Mouse (Mus musculus) urinary bladder, postnatal 0 days (tissue): ENCODE data around the gene Unc119b. TPM values are rescaled to one million over a fixed set of nuclear protein-coding genes. Genes with fewer than 3 reads are reported as not detected.

Experiments used
- polyA plus RNA-seq: library from polyadenylated mRNA; unstranded; fragments of >200 nt; fragmentation: Nextera tagmentation; extraction: Ambion mirVana; gene quantifications from 2 replicates; pipeline ENCODE4 v1.2.1, GENCODE M21; 2015

Unc119b gene
- 15.0 and 15.1 TPM in 2 replicates for polyA plus RNA-seq

GRCm38 (mm10) chr5:115134234-115135165 is at the start of gene Unc119b:
TSS of gene Unc119b (minus strand) at chr5:115134975.

GRCm38 (mm10) chr5:115158040-115158983 is 23.5 kb upstream of the Unc119b start, which contains the start of gene Mlec:
TSS of gene Mlec (minus strand) at chr5:115158179.

GRCm38 (mm10) chr5:115118961-115119570 is 15.7 kb downstream of the Unc119b start, which contains the start of gene Acads:
TSS of gene Acads (minus strand) at chr5:115119346.

DNA sequence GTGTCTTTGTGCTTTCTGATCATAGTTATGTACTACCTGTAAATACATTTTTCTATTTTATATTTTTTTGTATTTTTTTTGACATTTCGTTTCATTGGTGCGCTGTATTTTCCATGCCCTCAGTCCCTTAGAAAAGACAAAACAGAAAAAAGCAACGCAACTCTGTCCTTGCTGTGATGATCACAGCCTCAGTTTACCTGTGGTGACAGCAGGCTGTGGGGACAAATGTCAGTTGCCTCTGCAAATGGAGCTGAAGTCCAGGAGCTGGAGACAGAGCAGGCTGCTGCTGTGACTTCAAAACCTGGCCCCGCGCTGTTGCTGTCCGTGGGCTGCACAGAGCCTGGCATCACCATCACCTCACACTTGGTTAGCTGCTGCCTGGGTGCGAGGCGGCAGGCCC is 36.6 kb downstream of the Unc119b start, which contains the start of gene Gm10401:
TSS of gene Gm10401 (minus strand) at position 101 of the 400 bp plus-strand sequence.

Other genes with a start within 250 kb of the Unc119b start
- 12.3 and 19.8 TPM in 2 replicates for gene Oasl2, start 238.0 kb downstream of the Unc119b start, polyA plus RNA-seq
- 1.3 and 1.9 TPM in 2 replicates for gene Oasl1, start 211.7 kb downstream of the Unc119b start, polyA plus RNA-seq
- 37.9 and 47.7 TPM in 2 replicates for gene 2210016L21Rik, start 192.8 kb downstream of the Unc119b start, polyA plus RNA-seq
- gene Hnf1a, start 163.9 kb downstream of the Unc119b start, polyA plus RNA-seq: 0.12 and 0.17 TPM in 2 replicates
- 18.3 and 20.3 TPM in 2 replicates for gene Sppl3, start 123.8 kb downstream of the Unc119b start, polyA plus RNA-seq
- 29.1 and 29.8 TPM in 2 replicates for gene Gm10401, start 36.7 kb downstream of the Unc119b start, polyA plus RNA-seq
- 57.0 and 62.5 TPM in 2 replicates for gene Acads, start 15.6 kb downstream of the Unc119b start, polyA plus RNA-seq
- 41.6 and 47.0 TPM in 2 replicates for gene Mlec, start 23.2 kb upstream of the Unc119b start, polyA plus RNA-seq
- gene Cabp1, start 59.4 kb upstream of the Unc119b start, polyA plus RNA-seq: 0.48 and 1.2 TPM in 2 replicates
- 55.1 and 57.7 TPM in 2 replicates for gene Pop5, start 100.9 kb upstream of the Unc119b start, polyA plus RNA-seq
- gene Rnf10, start 137.9 kb upstream of the Unc119b start, polyA plus RNA-seq: 118 and 129 TPM in 2 replicates
- gene Coq5, start 144.7 kb upstream of the Unc119b start, polyA plus RNA-seq: 24.6 and 27.9 TPM in 2 replicates
- 1,629 and 1,654 TPM in 2 replicates for gene Dynll1, start 166.0 kb upstream of the Unc119b start, polyA plus RNA-seq
- 119 and 134 TPM in 2 replicates for gene Srsf9, start 192.2 kb upstream of the Unc119b start, polyA plus RNA-seq
- 11.7 and 15.4 TPM in 2 replicates for gene Gatc, start 206.2 kb upstream of the Unc119b start, polyA plus RNA-seq
- gene Triap1, start 206.2 kb upstream of the Unc119b start, polyA plus RNA-seq: 57.1 TPM in 2 replicates
- 1,380 and 1,477 TPM in 2 replicates for gene Cox6a1, start 214.0 kb upstream of the Unc119b start, polyA plus RNA-seq